Mouse (Mus musculus) megakaryocyte, embryonic 14.5 days (primary cell): ENCODE data around the gene Slc27a3.

ENCODE experiments used
- FLI1 ChIP-seq: IDR thresholded peaks from 2 replicates; pipeline ENCODE4 v1.6.1; 2012; ENCODE audit warnings: low read length, inconsistent platforms, mixed read lengths
- GATA1 ChIP-seq: IDR thresholded peaks from 3 replicates; pipeline ENCODE4 v1.6.1; 2012; ENCODE audit warnings: mixed read lengths, low read length, inconsistent platforms, borderline replicate concordance

DNA sequence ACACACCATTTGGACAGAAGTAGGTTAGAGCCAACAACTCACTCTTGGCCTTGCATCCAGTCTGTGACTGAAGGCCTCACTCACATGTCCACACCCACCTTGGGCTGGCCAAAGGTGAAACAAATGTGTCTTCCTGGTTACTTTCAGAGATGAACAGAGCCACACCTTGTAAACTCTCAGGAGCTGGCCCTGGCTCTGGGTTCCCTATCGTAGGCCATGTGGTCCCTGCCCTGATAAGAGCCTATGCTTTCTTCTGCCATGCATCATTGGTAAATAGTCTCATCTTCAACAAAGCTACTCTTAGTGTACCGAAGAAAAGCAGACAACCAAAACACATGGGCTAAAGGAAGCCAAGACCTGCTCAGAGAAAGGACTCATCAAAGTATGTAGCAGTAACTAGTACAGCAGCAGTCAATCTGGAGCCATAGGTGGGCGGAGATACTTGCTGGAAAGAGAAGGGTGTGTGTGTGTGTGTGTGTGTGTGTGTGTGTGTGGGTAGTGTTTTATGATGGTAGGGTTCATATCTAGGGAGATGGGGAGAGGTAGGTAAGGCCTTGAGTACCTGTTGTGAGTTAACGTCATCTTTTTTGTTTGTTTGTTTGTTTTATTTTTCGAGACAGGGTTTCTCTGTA lies 22.6 kb downstream of the Slc27a3 start:
- no peak for TF ChIP-seq GATA1
- no peak for TF ChIP-seq FLI1
